ENCODE assay signal across 10 mouse cellular contexts in the genomic region with DNA sequence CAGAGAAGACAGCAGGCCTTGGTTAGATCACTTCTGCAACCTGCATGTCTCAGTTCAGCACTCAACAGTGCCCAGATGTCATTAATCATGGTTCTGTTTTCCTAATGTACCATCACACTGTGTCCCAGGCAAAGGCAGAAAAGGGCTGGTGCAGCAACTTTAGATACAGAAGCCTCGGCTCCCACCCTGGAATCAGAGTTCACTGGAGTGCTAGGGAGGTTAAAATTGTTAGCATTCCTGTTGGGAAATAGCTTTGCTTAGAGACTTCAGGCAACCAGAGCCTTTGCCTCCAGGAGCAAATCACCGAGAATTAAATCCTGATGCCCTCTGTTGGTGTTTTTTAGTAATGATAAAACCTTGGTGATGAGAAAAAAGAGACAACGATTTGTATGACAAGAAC. TPM values are rescaled to one million over a fixed set of nuclear protein-coding genes. Genes with fewer than 3 reads are reported as not detected.
DNase-seq lines count a peak whose midpoint lies in the region; ATAC-seq and TF ChIP-seq lines count a peak whose summit lies in the region.
"Had no signal": no experiment of that assay in that cellular context is flagged by ENCODE, and none has a peak within 500 bp of the region (broad histone marks: within the 10 kb centered on the region; RNA-seq: fewer than 3 reads in every experiment).

No protein-coding gene starts in this region.

- 29% methylated on average over 3 of the region's 3 CpGs for WGBS in kidney, postnatal 0 days

- no peak overlapping the region for H3K27ac ChIP-seq in kidney, postnatal 0 days
- H3K27ac ChIP-seq: liver, embryonic 15.5 days had no signal

- no peak overlapping the region for H3K9ac ChIP-seq in kidney, postnatal 0 days (ENCODE audit: low read depth, low read length)
- H3K9ac ChIP-seq: liver, embryonic 15.5 days had no signal

- no peaks in the 10 kb centered on the region for H3K36me3 ChIP-seq in kidney, postnatal 0 days (ENCODE audit: insufficient read depth, low read length)
- H3K36me3 ChIP-seq: liver, embryonic 15.5 days had no signal

- peak; percentile 54 for TF ChIP-seq CTCF in kidney, postnatal 0 days (IDR thresholded peaks at IDR 0.05; ENCODE audit: low read depth)

- H3K9me3 ChIP-seq in kidney, postnatal 0 days (replicated peaks; ENCODE audit: low read length): no peaks in the 10 kb centered on the region
- H3K9me3 ChIP-seq: liver, embryonic 15.5 days had no signal

- ATAC-seq in kidney, postnatal 0 days (replicated peaks; ENCODE audit: low FRiP score, low read depth): 0 out of 2 replicates have a peak, but pooled peaks have one; percentile 13
- no peak for ATAC-seq in megakaryocyte progenitor cell, adult 5-6 weeks (replicated peaks; ENCODE audit: poor library complexity)
- no peak for ATAC-seq in inflammation-experienced regulatory T-cells, adult 6 months
- no peak for ATAC-seq in erythroid progenitor cell, adult 5-6 weeks (replicated peaks; ENCODE audit: low FRiP score, poor library complexity, severe bottlenecking)

- intact Hi-C loops in heart, postnatal 14 days (cut with DNase I): no loop called here

- no peak overlapping the region for H3K4me3 ChIP-seq in kidney, postnatal 0 days (replicated peaks; ENCODE audit: low read depth, low read length)
- H3K4me3 ChIP-seq: liver, embryonic 15.5 days had no signal

- H3K27me3 ChIP-seq in kidney, postnatal 0 days (ENCODE audit: insufficient read depth, low read length): no peaks in the 10 kb centered on the region
- H3K27me3 ChIP-seq: liver, embryonic 15.5 days had no signal

- DNase-seq in heart, adult 18-20 months: peak; percentile 1 to 2
- DNase-seq in heart, postnatal 14 days: no peak
- DNase-seq in 3T3-L1 (ENCODE audit: low read depth, low spot score): peak; percentile 2
- peak; percentile 62 for DNase-seq in embryo, embryonic 10.5 days (ENCODE audit: low spot score)
- peak; percentile 78 for DNase-seq in kidney, postnatal 0 days (ENCODE audit: low spot score)

- no peaks in the 10 kb centered on the region for H3K4me1 ChIP-seq in kidney, postnatal 0 days (replicated peaks; ENCODE audit: insufficient read depth, low read length)
- H3K4me1 ChIP-seq: liver, embryonic 15.5 days had no signal

- H3K4me2 ChIP-seq in kidney, postnatal 0 days (ENCODE audit: low read length): no peak overlapping the region
- H3K4me2 ChIP-seq: liver, embryonic 15.5 days had no signal

RNA-seq across cellular contexts. Expression of a gene that starts 45.7 kb away (rescaled TPM):
- total RNA-seq in heart, adult 18-20 months (2021): 1 to 10 TPM in 1 of 2 experiments, under 1 TPM in 1; 0.55 to 1.0 TPM
- total RNA-seq in heart, postnatal 14 days (2021): 1 to 10 TPM; 1.7 to 1.9 TPM
- 0.22 and 0.24 TPM in 2 replicates for polyA plus RNA-seq in kidney, postnatal 0 days (2015; fragmentation: Nextera tagmentation; extraction: Ambion mirVana)
- not detected in 2 replicates for total RNA-seq in megakaryocyte progenitor cell, adult 5-6 weeks (2015)
- not detected in 2 replicates for total RNA-seq in megakaryocyte progenitor cell, adult 5-6 weeks (2017)
- not detected for polyA plus RNA-seq in inflammation-experienced regulatory T-cells, adult 6 months (2017; shearing (Covaris generic))
- total RNA-seq in erythroid progenitor cell, adult 5-6 weeks (2015; ENCODE audit: low replicate concordance): not detected in 2 replicates
- total RNA-seq in erythroid progenitor cell, adult 5-6 weeks (2017; ENCODE audit: low replicate concordance): 0.26 TPM in 1 of 2 replicates, not detected in the other
- total RNA-seq: neutrophil, adult 5-6 weeks had no signal

Comparison
In these comparisons a context has a peak if more than half of its experiments do, and no peak if none do; other contexts are left out.
1. DNase-seq: peak in heart, adult 18-20 months (2 of 2), 3T3-L1 (single experiment), embryo, embryonic 10.5 days (single experiment) and kidney, postnatal 0 days (single experiment); none in heart, postnatal 14 days (0 of 2).